Mouse (Mus musculus): ENCODE measurements at regions not wholly inside any gene's neighbourhood (a gene's known extent, or its start where the extent isn't known, plus 50 kb on each side); places are given as distances from the start of the nearest gene placed in this dataset.

- H3K9ac ChIP-seq (ENCODE audit: low read depth, low read length), result no peak overlapping the region
- no peaks in the 10 kb centered on the region for H3K27me3 ChIP-seq (ENCODE audit: control insufficient read depth, insufficient read depth, low read length)
- H3K4me2 ChIP-seq (replicated peaks; ENCODE audit: low read depth, low read length), result no peak overlapping the region
- no peaks in the 10 kb centered on the region for H3K9me3 ChIP-seq (ENCODE audit: control insufficient read depth, low read length)
- ATAC-seq (ENCODE audit: low FRiP score, low TSS enrichment), result no peak
- H3K4me1 ChIP-seq (ENCODE audit: control insufficient read depth, insufficient read depth, low read length), result peaks cover 15% of the 10 kb centered on the region
- 59% methylated on average over 6 of the region's 6 CpGs for WGBS
- H3K36me3 ChIP-seq (ENCODE audit: control insufficient read depth, insufficient read depth, low read length), result no peaks in the 10 kb centered on the region
- no peak overlapping the region for H3K4me3 ChIP-seq (ENCODE audit: low read length)
- H3K27ac ChIP-seq (ENCODE audit: low read depth, low read length), result no peak overlapping the region
Measured at GRCm38 (mm10) chrX:99396180-99396579, 74.9 kb downstream of the Pja1 start.

- no peaks in the 10 kb centered on the region for H3K27me3 ChIP-seq (ENCODE audit: control insufficient read depth, insufficient read depth, low read length)
Measured at GRCm38 (mm10) chrX:99395067-99395466, 76.0 kb downstream of the Pja1 start.

GRCm38 (mm10) chrX:99391628-99392027 lies 79.4 kb downstream of the Pja1 start:
- ATAC-seq (ENCODE audit: low FRiP score, low TSS enrichment), result peak; percentile 60; the same call in 1 of the 2 replicates

More at GRCm38 (mm10) chrX:99395067-99395466, 76.0 kb downstream of the Pja1 start:
- ATAC-seq (ENCODE audit: low FRiP score, low TSS enrichment), result no peak
- H3K4me2 ChIP-seq (replicated peaks; ENCODE audit: low read depth, low read length), result no peak overlapping the region
- H3K4me3 ChIP-seq (ENCODE audit: low read length), result no peak overlapping the region
- no peak overlapping the region for H3K27ac ChIP-seq (ENCODE audit: low read depth, low read length)
- peaks cover 25% of the 10 kb centered on the region for H3K4me1 ChIP-seq (ENCODE audit: control insufficient read depth, insufficient read depth, low read length)
- H3K9ac ChIP-seq (ENCODE audit: low read depth, low read length), result no peak overlapping the region
- no peaks in the 10 kb centered on the region for H3K36me3 ChIP-seq (ENCODE audit: control insufficient read depth, insufficient read depth, low read length)
- H3K9me3 ChIP-seq (ENCODE audit: control insufficient read depth, low read length), result no peaks in the 10 kb centered on the region
- 89% methylated on average over 3 of the region's 3 CpGs for WGBS

GRCm38 (mm10) chrX:99390462-99390838 lies 80.6 kb downstream of the Pja1 start:
- peaks cover 19% of the 10 kb centered on the region for H3K4me1 ChIP-seq (ENCODE audit: control insufficient read depth, insufficient read depth, low read length)
- H3K27me3 ChIP-seq (ENCODE audit: control insufficient read depth, insufficient read depth, low read length), result no peaks in the 10 kb centered on the region; the same call in 1 of the 2 replicates
- peak overlapping the region; percentile 6; the same call in 1 of the 2 replicates for H3K27ac ChIP-seq (ENCODE audit: low read depth, low read length)

More at GRCm38 (mm10) chrX:99391628-99392027, 79.4 kb downstream of the Pja1 start:
- 53% methylated on average over 6 of the region's 6 CpGs for WGBS
- no peak overlapping the region for H3K4me3 ChIP-seq (ENCODE audit: low read length)
- peak overlapping the region; percentile 30; the same call in 1 of the 2 replicates for H3K27ac ChIP-seq (ENCODE audit: low read depth, low read length)
- H3K36me3 ChIP-seq (ENCODE audit: control insufficient read depth, insufficient read depth, low read length), result no peaks in the 10 kb centered on the region
- peaks cover 25% of the 10 kb centered on the region for H3K4me1 ChIP-seq (ENCODE audit: control insufficient read depth, insufficient read depth, low read length)
- H3K27me3 ChIP-seq (ENCODE audit: control insufficient read depth, insufficient read depth, low read length), result no peaks in the 10 kb centered on the region
- H3K9ac ChIP-seq (ENCODE audit: low read depth, low read length), result no peak overlapping the region
- no peaks in the 10 kb centered on the region for H3K9me3 ChIP-seq (ENCODE audit: control insufficient read depth, low read length)
- H3K4me2 ChIP-seq (replicated peaks; ENCODE audit: low read depth, low read length), result no peak overlapping the region

GRCm38 (mm10) chrX:99389778-99390461 lies 81.2 kb downstream of the Pja1 start:
- Histone ChIP-seq H3K4me3 (ENCODE audit: low read length) (no peak overlapping the region), H3K9ac (ENCODE audit: low read depth, low read length) (no peak overlapping the region), H3K27ac (ENCODE audit: low read depth, low read length) (peak overlapping the region; percentile 6; the same call in 1 of the 2 replicates), H3K9me3 (ENCODE audit: control insufficient read depth, low read length) (no peaks in the 10 kb centered on the region), H3K4me2 (replicated peaks; ENCODE audit: low read depth, low read length) (no peak overlapping the region), H3K4me1 (ENCODE audit: control insufficient read depth, insufficient read depth, low read length) (peaks cover 19% of the 10 kb centered on the region), H3K27me3 (ENCODE audit: control insufficient read depth, insufficient read depth, low read length) (no peaks in the 10 kb centered on the region; the same call in 1 of the 2 replicates), H3K36me3 (ENCODE audit: control insufficient read depth, insufficient read depth, low read length) (no peaks in the 10 kb centered on the region)
- ATAC-seq (ENCODE audit: low FRiP score, low TSS enrichment), result peak; percentile 63; the same call in 1 of the 2 replicates
- WGBS, result 45% methylated on average over 12 of the region's 12 CpGs

More at GRCm38 (mm10) chrX:99390462-99390838, 80.6 kb downstream of the Pja1 start:
- WGBS, result 83% methylated on average over 2 of the region's 2 CpGs
- H3K9ac ChIP-seq (ENCODE audit: low read depth, low read length), result no peak overlapping the region
- no peak overlapping the region for H3K4me3 ChIP-seq (ENCODE audit: low read length)
- H3K36me3 ChIP-seq (ENCODE audit: control insufficient read depth, insufficient read depth, low read length), result no peaks in the 10 kb centered on the region
- ATAC-seq (ENCODE audit: low FRiP score, low TSS enrichment), result no peak; the same call in 1 of the 2 replicates
- no peaks in the 10 kb centered on the region for H3K9me3 ChIP-seq (ENCODE audit: control insufficient read depth, low read length)
- H3K4me2 ChIP-seq (replicated peaks; ENCODE audit: low read depth, low read length), result no peak overlapping the region

GRCm38 (mm10) chrX:99370711-99371110 lies 100.4 kb downstream of the Pja1 start:
- Histone ChIP-seq H3K4me2 (replicated peaks; ENCODE audit: low read depth, low read length) (no peak overlapping the region), H3K27me3 (ENCODE audit: control insufficient read depth, insufficient read depth, low read length) (no peaks in the 10 kb centered on the region), H3K4me1 (ENCODE audit: control insufficient read depth, insufficient read depth, low read length) (no peaks in the 10 kb centered on the region), H3K36me3 (ENCODE audit: control insufficient read depth, insufficient read depth, low read length) (no peaks in the 10 kb centered on the region), H3K9ac (ENCODE audit: low read depth, low read length) (no peak overlapping the region), H3K27ac (ENCODE audit: low read depth, low read length) (no peak overlapping the region), H3K9me3 (ENCODE audit: control insufficient read depth, low read length) (no peaks in the 10 kb centered on the region), H3K4me3 (ENCODE audit: low read length) (no peak overlapping the region)
- WGBS, result 69% methylated on average over 5 of the region's 5 CpGs
- no peak for ATAC-seq (ENCODE audit: low FRiP score, low TSS enrichment)

GRCm38 (mm10) chrX:99369258-99369900 lies 101.7 kb downstream of the Pja1 start:
- H3K27ac ChIP-seq (ENCODE audit: low read depth, low read length), result no peak overlapping the region
- 90% methylated on average over 6 of the region's 6 CpGs for WGBS
- H3K4me1 ChIP-seq (ENCODE audit: control insufficient read depth, insufficient read depth, low read length), result no peaks in the 10 kb centered on the region
- no peak overlapping the region for H3K4me2 ChIP-seq (replicated peaks; ENCODE audit: low read depth, low read length)
- no peak for ATAC-seq (ENCODE audit: low FRiP score, low TSS enrichment)
- H3K27me3 ChIP-seq (ENCODE audit: control insufficient read depth, insufficient read depth, low read length), result no peaks in the 10 kb centered on the region
- no peaks in the 10 kb centered on the region for H3K36me3 ChIP-seq (ENCODE audit: control insufficient read depth, insufficient read depth, low read length)
- no peak overlapping the region for H3K4me3 ChIP-seq (ENCODE audit: low read length)
- no peaks in the 10 kb centered on the region for H3K9me3 ChIP-seq (ENCODE audit: control insufficient read depth, low read length)
- no peak overlapping the region for H3K9ac ChIP-seq (ENCODE audit: low read depth, low read length)

- ATAC-seq (ENCODE audit: low FRiP score, low TSS enrichment), result no peak
- no peaks in the 10 kb centered on the region for H3K9me3 ChIP-seq (ENCODE audit: control insufficient read depth, low read length)
- H3K27me3 ChIP-seq (ENCODE audit: control insufficient read depth, insufficient read depth, low read length), result no peaks in the 10 kb centered on the region; the same call in 1 of the 2 replicates
- no peak overlapping the region for H3K9ac ChIP-seq (ENCODE audit: low read depth, low read length)
- 71% methylated on average over 5 of the region's 5 CpGs for WGBS
- no peak overlapping the region for H3K4me3 ChIP-seq (ENCODE audit: low read length)
- H3K4me1 ChIP-seq (ENCODE audit: control insufficient read depth, insufficient read depth, low read length), result no peaks in the 10 kb centered on the region
- H3K36me3 ChIP-seq (ENCODE audit: control insufficient read depth, insufficient read depth, low read length), result no peaks in the 10 kb centered on the region
- no peak overlapping the region for H3K4me2 ChIP-seq (replicated peaks; ENCODE audit: low read depth, low read length)
- H3K27ac ChIP-seq (ENCODE audit: low read depth, low read length), result no peak overlapping the region
Measured at GRCm38 (mm10) chrX:99364072-99364471, 107.0 kb downstream of the Pja1 start.
